Mouse (Mus musculus) CD8-positive naive resting alpha-beta T cell, adult 2 months (primary cell): ENCODE results near the gene Tcf7l2.

Experiments
- DNase-seq, 2 experiments: peaks; one replicate each; pipeline ENCODE4 v3.0.0; 2022; ENCODE audit warnings: low read depth in 2 of 2, low spot score in 2 of 2

The Tcf7l2 gene

DNA sequence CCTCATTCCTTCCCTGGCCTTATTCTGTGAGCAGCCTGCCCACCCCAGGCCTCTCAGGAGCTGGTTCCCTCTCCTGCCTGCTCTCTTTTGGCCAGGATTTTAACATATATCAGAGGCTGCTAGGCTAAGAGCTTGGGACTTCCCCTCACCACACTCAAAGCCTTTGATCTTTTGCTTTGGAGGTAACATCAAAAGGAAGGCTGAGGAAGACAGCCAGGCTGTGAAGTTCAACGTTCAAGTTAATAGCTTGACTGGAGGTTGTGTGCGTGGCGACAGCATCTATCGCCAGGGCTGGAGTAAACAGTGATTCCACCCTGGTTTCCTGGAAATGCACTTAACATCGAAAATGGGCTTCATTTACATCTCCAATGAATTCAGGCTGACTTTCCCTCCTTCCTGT lies 51.0 kb downstream of the Tcf7l2 start:
- peak; percentile 24 to 55 for DNase-seq

DNA sequence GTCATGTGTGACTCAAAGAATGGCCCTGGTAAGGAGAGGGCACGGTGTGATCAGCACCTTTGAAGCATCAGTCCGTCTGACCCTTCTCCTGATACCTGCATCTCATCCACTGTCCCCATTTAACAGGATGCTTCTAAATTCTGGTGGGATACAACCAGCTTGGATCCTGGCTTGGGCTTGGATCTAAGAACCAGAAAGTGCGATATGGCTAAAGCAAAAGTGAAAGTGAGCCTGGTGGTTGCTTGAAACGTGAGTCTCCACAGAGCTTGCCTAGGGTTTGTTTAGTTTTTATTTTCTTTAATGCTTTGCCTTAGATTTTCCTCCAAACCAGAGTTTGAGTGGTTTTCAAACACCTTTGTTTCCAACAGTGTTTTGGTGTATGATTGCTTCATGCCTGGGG lies 51.4 kb downstream of the Tcf7l2 start:
- DNase-seq, result no peak

DNA sequence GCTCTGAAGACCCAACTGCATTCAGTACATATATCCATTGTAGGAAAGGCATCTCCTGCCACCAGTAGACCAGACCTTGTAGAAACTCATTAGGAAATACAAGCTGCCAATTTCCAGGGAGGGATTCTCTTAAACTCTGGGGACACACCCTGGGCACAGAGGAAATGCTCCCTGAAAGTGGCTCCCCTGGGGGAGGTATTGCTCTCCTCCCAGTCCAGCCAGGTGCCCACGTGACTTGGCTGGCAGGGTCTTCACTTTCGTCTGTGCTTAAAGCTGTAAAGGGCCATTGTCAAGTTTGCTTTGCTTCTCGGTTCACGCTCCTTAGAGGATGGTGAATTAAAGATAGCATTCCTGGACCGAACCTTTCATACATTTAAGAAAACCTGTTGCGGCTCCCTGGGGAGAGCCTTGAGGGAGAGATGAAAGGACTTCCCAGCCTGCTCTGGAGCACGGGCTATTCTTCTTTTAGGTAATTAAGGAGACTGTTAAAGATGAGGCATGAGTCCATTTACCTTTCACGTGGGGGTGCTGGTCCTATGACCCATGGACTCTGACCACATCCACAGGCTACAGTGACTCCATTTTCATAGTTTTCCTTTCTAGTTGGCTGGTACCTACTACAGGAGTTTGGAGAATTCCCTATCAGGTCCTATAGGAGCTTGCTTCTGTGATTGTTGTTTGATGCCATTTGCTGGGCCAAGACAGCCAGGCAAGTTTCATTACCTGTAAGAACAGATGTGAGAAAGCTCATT lies 52.8 kb downstream of the Tcf7l2 start:
- DNase-seq, result no peak

DNA sequence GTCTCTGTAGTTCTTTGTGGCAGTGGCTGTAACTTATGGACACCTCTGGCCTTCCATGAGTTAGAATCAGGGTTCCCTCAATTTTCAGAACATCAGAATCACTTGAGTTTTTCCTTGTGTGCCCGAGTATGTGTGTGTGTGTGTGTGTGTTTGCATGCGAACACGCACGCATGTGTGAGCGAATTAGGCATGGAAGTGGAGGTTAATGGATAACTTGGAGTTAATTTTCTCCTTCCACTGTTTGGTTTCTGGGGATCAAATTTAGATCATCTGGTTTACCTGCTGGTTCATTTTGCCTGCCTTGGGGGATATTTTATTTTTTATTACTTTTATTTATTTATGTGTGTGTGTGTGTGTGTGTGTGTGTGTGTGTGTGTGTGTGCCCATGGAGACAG lies 53.3 kb downstream of the Tcf7l2 start:
- DNase-seq, result no peak

DNA sequence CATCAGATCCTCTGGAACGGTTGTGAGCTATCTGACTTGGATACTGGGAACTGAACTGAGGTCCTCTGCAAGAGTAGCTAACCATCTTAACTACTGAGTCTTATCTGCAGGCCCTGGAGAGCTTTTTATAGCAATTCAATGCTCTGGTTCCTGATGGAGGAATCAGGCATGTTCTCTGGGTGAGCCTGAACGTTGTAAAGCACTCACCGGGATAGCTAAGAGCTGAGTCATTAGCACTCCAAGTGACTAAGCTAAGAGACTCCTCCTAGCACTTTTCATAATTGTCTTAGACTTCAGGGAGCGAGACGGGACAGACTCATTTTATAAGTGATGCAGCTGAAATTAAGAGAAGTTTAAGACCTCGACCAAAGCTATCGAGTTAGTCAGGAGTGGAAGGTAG lies 53.7 kb downstream of the Tcf7l2 start:
- DNase-seq, result no peak

DNA sequence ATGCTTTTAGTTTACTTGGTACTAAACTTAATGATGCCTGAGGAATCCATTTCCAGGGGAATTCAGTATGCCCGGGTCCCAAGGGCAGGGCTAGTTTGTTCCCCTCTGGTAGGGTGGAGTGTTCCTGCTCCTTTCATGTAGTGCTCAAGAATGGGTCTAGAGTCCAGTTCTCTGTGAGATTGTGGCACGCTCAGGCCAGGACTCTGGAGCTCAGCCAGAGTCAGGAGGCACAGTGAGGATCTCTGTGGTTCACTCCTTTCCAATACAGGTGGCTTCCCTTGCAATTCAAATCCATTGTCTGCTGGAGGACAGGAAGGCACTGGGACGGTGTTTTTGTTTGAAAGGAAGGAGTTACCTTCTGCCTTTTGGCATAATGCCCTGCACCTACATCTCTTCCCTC lies 56.2 kb downstream of the Tcf7l2 start:
- no peak for DNase-seq

DNA sequence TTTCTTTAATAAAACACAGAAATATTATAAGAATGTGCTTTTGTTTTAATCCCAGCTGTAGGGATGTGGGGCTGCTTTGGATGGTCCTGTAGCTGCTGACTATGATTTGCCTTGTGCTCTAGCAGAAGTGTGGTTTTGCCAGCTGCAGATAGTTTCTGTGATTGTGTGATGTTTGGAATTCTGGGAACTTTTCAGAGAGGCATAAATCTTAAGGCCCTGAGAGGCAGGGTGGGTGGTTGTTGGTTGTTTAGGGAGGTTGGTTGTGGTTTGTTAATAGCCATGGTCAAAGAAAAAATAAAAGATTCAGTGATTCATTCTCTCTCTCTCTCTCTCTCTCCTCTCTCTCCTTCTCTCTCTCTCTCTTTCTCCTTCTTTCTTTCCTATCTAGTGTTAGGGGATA lies 57.8 kb downstream of the Tcf7l2 start:
- DNase-seq, result no peak

DNA sequence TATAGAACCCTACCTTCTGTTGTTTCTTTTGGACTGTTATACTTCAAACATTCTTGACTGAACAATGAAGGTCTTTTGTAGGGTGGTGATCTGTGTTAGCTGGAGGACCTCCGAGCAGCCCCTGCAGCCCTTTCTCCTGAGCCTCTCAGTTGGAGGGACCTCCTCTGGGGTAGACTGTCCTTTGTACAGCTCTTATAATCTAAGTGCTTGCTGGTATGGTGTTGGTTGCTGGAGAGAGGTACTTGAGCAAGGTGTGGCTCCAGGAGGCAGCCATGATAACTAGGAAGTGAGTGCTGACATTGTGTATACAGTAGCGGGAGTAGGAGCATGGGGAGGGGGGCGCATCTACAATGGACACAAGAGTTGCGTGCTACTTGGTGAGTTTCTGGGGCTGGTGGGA lies 58.4 kb downstream of the Tcf7l2 start:
- no peak for DNase-seq

DNA sequence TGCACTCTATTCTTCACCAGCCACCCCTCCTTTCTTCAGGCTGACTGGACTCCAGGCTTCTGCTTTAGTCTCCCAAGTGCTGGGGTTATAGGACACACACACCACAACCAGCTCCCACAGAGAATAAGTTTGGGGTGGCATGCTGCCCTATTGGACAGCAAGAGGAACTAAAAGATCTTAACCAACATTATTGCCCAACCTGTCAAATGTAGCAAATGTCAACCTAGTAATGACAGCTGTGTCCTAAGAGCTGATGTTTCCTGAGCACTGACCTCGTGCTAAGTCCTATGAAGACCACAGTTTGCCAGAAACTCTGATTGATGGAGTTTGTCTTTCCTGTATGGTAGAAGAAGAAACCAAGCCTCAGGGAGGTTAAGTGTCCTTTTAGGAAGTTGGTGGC lies 61.5 kb downstream of the Tcf7l2 start:
- DNase-seq, result no peak

DNA sequence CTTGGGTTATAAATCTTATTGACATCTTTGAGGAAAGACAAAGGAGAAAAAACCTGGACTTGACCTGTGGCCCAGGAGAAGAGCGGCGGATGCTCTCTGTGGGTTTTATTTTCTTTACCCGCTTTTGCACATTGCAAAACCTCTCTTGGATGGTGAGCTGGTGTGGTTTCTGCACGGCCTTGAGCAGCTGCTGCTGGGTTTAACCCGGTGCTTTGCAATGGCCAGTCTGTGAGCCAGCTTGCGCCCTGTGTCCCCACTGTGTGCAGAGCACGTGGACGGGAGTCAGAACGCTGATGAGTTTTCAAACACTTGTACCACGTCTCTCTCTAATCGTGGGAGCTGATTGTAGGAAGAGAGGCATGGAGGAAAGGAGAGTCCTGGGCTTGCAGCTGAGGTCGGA lies 62.2 kb downstream of the Tcf7l2 start:
- no peak for DNase-seq

DNA sequence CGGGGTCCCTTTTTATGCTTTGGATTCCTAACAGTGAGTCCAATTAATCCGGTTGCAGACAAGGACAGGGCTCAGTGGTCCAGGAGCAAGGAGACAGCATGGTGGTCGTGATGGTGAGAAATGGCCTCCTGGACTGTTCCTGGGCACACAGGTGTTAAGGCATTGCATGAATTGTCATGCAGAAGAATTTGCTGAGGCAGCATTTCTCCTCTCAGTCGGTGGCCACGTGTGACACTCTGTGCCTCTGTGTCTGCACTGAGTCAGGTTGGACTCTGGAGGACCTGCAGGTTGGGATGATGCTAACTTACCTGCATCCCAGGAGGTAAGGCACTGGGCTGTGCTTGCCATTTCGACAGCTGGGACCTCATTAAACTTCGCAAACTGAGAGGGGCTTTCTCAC lies 63.2 kb downstream of the Tcf7l2 start:
- DNase-seq, result no peak

DNA sequence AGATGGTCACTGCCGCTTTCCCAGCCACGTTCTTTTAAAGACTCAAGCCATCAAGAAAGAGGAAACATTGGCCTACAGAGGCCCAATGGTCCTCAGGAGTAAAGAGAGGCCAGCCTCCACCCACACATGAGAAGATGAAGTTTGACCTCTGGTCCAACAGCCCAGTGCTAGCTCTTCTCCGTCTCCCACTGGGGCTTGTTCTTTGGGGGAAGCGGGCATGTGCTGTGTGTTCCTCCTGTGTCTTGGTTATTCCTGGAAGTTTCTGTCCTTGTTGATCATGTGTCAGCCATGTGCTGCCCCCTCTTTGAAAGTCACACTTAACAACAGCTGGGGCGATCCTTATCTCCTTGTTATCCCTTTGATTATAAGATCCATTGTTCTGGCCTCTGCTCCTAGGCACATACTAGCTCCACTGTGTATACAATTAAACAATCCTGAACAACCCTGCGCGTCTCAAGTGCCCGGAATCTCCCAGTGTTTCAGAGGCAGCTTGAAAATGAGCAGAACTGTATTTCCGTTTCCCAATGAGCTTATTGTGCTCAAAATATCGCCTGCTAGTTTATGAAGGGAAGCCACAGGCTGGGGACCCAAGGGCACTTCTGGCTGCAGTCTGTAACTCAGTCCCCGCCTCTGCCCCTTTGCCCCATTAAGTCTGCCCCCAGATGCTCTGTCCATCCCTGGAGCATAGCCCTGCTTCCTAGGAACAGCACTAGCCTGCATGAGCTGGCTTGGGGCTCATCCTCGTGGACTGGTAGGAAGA lies 65.0 kb downstream of the Tcf7l2 start:
- no peak for DNase-seq

DNA sequence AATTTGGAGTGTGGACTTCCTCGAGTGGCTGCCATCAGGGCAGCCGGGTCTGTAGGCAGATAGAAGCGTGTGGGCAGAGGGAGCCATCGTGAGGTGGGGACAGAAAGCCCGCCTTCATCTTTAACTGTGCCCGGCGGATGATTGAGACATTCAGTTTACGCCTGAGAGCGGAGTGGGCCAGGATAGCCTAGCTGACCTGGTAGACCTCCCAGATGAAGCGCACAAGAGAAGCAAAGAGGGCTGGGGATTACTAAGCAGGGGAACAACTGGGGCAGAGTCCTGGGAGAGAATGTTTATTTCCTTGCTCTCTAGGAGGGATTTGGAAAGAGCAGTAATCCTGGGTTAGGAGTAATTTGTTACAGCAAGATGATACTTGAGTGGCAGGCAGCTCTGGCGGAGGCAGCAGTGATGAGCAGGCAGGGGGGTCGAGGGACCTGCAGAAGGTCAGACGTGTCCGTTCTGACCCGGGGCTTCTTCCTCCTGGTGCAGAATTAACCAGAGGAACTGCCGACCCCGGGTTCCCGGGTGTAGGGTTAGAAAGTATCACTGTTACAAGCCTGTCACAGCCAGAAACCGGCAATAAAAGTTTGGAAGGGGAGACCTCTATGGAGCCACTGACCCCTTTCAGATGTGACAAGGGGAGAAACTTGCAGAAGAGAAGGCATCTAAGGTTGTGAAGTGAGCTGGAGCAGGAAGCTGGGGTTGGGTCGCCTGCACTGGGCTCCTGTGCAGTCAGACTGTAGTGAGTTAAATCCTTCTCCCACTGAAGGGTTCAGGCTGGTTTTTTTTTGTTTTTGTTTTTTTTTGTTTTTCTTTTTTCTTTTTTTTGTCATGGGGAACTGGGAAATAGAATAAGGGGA lies 65.8 kb downstream of the Tcf7l2 start:
- DNase-seq, result no peak

DNA sequence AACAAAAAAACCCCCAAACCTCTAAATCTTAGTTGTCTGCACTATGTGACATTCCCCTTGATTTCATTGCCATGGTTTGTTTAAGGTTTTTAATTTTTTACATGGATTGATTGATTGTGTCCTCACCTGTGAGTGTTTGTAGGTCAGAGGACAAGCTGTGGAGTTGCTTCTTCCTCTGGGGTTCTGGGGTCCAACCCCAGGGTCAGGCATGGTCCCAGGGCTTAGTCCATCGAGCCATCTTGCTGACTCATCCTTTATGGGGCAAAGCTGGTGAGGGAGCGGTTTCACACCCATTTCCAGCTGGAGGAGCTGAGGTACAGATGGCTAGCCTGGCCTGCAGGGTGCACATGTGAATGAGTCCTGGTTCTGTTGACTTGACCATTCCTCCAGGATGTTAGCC lies 66.7 kb downstream of the Tcf7l2 start:
- DNase-seq, result no peak

DNA sequence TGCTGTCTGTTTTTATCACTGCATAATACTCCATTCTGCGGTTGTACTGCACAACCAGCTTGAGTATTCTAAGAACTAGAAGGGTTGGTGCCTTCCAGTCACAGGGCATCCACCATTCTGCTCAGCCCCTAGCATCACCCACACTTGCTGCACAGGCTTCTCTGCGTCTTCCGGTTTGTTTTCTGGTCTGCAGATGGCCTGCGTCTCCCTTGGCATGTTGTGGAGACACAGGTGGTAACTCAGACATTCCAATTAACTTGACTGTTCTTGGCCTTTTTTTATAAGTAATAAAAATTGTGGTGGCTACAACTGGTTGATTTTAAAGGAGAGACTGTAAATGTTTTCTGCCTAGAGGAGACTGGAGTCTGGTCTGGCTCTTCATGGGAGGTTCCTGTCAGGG lies 67.9 kb downstream of the Tcf7l2 start:
- no peak for DNase-seq

DNA sequence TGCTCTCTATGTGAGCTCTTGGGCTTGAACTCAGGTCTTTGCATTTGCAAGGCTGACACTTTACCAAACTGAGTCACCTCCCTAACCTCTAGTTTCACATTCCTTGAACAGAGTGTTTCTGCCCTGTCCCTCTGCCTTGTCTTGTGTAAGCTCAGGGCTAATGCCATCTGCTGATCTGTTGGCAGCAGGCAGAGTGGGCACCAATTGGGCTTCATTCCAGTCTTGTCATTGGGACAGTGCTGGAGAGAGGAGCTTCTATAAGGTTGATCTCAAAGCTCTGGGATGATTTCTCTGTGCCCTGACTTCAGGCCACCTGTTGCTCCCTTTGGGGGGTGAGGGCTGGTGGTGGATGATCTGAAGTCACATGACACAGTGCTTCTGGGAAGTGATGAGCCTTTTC lies 70.6 kb downstream of the Tcf7l2 start:
- DNase-seq, result no peak

DNA sequence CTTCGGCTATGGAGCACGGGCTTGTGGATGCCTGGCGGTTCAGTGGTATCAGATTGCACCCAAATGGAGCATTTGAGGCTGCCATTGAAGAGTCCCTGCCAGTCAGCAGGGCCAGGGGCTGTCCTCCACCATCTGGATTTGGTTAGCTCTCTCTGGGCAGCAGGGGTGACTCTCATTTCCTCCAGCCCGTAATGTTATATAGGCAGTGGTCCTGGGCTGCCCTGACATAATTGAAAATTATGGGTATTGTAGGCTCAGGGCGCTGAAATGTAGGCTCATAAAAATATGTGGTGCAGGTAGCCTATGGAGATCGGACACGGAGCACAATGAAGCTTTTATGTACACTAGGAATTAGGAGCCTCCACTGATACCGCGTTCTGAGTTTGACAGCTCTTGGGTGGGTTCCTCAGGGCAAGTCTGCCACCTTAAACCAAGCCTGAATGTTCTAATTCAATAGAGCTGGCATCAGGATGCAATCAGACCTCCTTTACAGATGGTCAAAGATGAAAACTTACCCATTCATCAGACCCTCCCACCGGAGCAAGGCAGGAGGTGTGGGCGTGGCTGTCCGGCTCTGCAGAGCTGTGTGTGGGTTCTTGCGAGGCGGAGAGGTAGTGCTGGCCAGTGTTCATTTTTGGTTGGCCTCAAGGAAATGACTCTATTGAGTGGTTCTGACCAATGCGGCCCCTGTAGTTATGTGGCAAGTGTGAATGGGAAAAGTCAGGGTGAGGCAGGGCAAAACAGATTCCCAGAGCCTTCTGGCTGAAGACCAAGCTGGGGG lies 73.6 kb downstream of the Tcf7l2 start:
- no peak for DNase-seq

DNA sequence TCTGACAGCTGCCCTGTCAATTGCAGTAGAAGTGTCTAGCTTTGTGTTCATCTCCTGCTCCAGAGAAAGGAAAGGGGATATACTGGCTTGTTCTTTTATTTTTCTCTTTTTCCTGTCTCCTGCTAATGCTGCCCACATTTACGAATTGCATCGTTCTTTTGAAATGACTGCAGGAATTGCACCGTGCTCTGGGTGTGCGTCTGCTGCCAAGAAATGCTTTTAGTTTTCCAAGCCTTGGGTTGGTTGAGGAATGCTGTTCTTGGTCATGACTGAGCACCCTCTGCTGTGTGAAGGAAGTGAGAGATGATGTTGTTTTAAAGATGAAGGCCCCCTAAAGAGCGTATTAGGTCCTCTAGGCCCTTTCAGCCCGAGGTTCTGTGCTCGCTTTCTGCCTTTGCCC lies 75.4 kb downstream of the Tcf7l2 start:
- no peak for DNase-seq

DNA sequence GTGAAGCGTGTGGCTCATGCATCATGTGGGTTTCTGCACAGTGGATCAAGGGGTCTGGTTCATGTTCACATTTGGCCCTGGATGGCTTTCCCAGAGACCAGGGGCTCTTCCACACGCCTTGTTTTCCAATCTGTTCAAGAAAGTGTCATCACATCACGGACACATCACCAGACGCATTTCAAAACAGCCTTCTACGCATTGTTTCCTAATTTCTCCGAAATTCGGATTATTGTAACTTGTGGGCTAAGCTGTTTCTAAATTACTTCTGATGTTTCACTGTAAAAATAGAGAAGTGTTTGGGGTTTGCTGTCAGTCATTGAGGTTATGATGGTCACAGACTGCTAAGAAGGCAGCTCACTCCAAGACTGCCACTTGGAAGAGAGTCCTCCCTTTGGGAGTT lies 78.6 kb downstream of the Tcf7l2 start:
- DNase-seq, result no peak

DNA sequence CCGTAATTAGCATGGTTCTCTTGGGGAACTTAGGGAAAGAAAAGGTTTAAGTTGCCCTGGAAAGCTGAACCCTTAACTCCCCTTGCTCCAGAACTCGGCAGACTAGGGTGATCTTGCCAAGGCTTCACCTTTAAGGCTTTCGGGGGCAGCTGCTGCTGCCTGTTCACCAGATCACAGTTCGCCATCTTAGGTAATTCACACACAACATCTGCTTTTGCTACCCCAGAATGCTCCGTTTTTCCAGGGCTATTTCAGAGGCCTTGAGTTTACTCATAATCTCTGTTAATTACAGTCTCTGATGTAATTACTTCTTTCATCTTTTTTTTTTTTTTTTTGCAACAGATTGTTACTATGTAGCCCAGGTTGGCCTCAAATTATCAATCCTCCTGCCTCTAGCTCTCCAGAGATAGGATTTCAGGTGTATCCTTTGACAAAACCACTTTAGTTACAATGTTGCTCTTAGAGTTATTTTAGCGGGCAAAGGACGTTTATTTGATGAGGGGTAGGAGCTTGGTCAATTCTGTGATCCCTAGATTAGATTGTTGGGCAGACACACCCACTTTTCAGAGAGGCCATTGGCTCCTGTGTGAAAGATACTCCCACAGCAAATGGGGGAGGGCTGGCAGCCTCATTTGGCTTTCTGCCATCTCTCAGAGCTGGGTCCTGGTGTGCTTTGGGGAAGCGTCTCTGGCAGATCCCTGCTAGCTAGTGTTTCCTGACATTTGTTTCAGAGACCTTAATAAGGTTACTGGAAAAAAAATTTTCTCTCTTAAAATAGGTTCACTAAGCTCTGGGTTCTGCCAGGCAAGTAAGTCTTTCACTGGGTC lies 83.6 kb downstream of the Tcf7l2 start:
- DNase-seq, result no peak
